Mouse (Mus musculus): ENCODE measurements around the gene Clec9a. TPM values are rescaled to one million over a fixed set of nuclear protein-coding genes. Genes with fewer than 3 reads are reported as not detected.

The Clec9a gene
- total and polyA plus RNA-seq, 3 experiments, result 0.11 TPM; not detected in 2

DNA sequence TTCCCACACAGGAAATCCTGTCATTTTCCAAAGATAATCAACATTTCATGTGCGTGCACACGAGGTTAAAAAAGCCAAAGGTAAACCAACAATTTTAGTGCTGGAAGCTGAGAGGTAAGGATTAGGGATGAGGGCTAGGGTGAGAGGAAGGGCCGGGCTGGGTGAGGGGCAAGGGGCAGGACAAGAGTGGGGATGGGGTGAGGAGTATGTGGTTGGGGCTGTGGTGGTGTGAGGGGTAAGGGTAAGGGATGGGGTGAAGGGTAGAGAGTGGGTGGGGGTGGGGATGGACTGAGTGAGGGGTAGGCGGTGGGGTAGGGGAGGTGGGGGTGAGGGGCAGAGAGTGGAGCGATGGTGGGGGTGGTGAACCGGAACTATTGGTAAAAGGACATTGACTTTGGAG lies 14.9 kb upstream of the Clec9a start:
- Histone ChIP-seq H3K4me1 (ENCODE audit: insufficient read depth, low read depth, low read length) (no peaks in the 10 kb centered on the region), H3K4me3 (ENCODE audit: low read depth, low read length) (no peak overlapping the region), H3K9me3 (replicated peaks) (no peaks in the 10 kb centered on the region), H3K36me3 (replicated peaks) (no peaks in the 10 kb centered on the region), H3K27me3 (ENCODE audit: insufficient read depth, low read length) (no peaks in the 10 kb centered on the region)
- TF ChIP-seq POLR2AphosphoS5 (IDR thresholded peaks at IDR 0.05; ENCODE audit: insufficient replicate concordance, low read depth, low read length) (no peak), GATA1 (IDR thresholded peaks at IDR 0.05; ENCODE audit: borderline replicate concordance, low read length) (no peak)
- ATAC-seq (ENCODE audit: extremely low read depth, insufficient number of reproducible peaks, low FRiP score, poor library complexity, severe bottlenecking), result no peak
- DNase-seq (ENCODE audit: low spot score), result no peak

DNA sequence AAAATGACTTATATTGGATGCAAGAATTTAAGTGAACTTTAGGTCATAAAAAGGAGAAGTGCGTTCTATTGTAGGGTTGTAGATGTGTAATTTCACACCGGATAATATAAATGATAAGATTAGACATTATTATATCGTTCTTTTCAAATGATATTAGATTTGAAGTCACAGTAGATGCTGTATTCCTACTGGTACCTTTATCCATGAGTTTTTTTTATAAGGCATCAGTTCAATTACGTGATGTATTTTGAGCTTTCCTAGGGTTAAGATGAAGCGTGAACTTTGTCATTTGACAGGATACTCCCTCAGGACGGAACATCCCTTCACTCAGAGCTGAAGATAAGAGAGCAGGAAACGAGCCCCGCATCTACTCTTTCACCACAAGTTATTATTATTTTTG lies 11.7 kb upstream of the Clec9a start, which contains the start of gene Clec1b:
Clec1b (plus strand) TSS at position 301 of the 400 bp plus-strand sequence.
- no peak within 1 kb of the TSS for H3K4me3 ChIP-seq (ENCODE audit: low read depth, low read length)
- DNase-seq (ENCODE audit: low spot score), result no peak

DNA sequence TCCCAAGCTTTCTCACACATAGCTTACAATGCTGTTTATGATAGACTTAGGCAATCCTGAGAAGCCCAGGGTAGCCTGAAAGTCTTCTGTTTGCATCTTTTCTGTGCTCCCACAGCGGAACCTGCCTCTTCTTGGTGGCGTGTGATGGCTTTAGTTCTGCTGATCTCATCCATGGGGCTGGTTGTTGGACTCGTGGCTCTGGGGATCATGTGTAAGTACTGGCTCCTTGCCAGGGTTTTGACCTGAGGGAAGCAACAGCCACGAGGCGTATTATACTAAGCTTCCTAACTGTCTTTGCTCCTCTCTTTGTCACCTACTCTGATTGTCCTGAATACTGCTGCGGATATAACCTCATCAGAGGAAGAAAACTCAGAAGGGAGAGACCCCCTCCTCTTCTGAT lies 8.7 kb upstream of the Clec9a start:
- ATAC-seq (ENCODE audit: extremely low read depth, insufficient number of reproducible peaks, low FRiP score, poor library complexity, severe bottlenecking), result no peak
- Histone ChIP-seq H3K27me3 (ENCODE audit: insufficient read depth, low read length) (no peaks in the 10 kb centered on the region), H3K4me3 (ENCODE audit: low read depth, low read length) (no peak overlapping the region)

More for the DNA sequence above, 11.7 kb upstream of the Clec9a start, which contains the start of gene Clec1b:
- no peaks in the 10 kb centered on the region for H3K27me3 ChIP-seq (ENCODE audit: insufficient read depth, low read length)
- no peaks in the 10 kb centered on the region for H3K36me3 ChIP-seq (replicated peaks)
- ATAC-seq (ENCODE audit: extremely low read depth, insufficient number of reproducible peaks, low FRiP score, poor library complexity, severe bottlenecking), result no peak
- H3K9me3 ChIP-seq (replicated peaks), result no peaks in the 10 kb centered on the region
- no peaks in the 10 kb centered on the region for H3K4me1 ChIP-seq (ENCODE audit: insufficient read depth, low read depth, low read length)
- TF ChIP-seq GATA2 (IDR thresholded peaks at IDR 0.05; ENCODE audit: borderline replicate concordance, low read depth, low read length), result no peak
- TF ChIP-seq CTCF (IDR thresholded peaks at IDR 0.05; ENCODE audit: low read depth, low read length), result no peak
- TF ChIP-seq TAL1 (conservative IDR thresholded peaks at IDR 0.05; ENCODE audit: low read depth, low read length), result no peak
- no peak for TF ChIP-seq GATA1 (IDR thresholded peaks at IDR 0.05; ENCODE audit: borderline replicate concordance, low read length)
- no peak for TF ChIP-seq POLR2AphosphoS5 (IDR thresholded peaks at IDR 0.05; ENCODE audit: insufficient replicate concordance, low read depth, low read length)

DNA sequence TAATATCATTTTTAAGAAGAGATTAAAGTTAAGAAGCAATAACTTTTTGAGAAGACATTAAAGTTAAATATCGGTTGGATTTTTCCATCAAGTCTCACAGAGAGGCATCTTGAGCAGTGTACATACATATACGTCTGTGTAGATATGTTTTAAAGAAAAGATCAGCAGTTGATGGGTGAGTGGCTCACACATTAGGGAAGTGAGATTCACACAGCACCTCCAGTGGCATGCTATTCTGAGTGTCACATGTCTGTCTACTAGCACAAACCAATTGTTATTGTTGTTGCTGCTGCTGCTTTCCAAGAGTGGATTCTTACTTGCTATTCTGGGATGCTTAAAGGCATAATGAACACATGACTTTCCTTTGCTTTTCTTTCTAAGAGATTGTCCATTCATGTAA lies 6.3 kb upstream of the Clec9a start:
- no peaks in the 10 kb centered on the region for H3K36me3 ChIP-seq (replicated peaks)
- no peaks in the 10 kb centered on the region for H3K9me3 ChIP-seq (replicated peaks)
- no peak for TF ChIP-seq GATA1 (IDR thresholded peaks at IDR 0.05; ENCODE audit: borderline replicate concordance, low read length)
- no peak overlapping the region for H3K4me3 ChIP-seq (ENCODE audit: low read depth, low read length)
- no peak for DNase-seq (ENCODE audit: low spot score)
- ATAC-seq (ENCODE audit: extremely low read depth, insufficient number of reproducible peaks, low FRiP score, poor library complexity, severe bottlenecking), result no peak
- H3K4me1 ChIP-seq (ENCODE audit: insufficient read depth, low read depth, low read length), result no peaks in the 10 kb centered on the region
- no peaks in the 10 kb centered on the region for H3K27me3 ChIP-seq (ENCODE audit: insufficient read depth, low read length)

More for the DNA sequence above, 8.7 kb upstream of the Clec9a start:
- DNase-seq (ENCODE audit: low spot score), result no peak
- no peaks in the 10 kb centered on the region for H3K36me3 ChIP-seq (replicated peaks)
- TF ChIP-seq GATA2 (IDR thresholded peaks at IDR 0.05; ENCODE audit: borderline replicate concordance, low read depth, low read length), result no peak
- no peak for TF ChIP-seq CTCF (IDR thresholded peaks at IDR 0.05; ENCODE audit: low read depth, low read length)
- TF ChIP-seq GATA1 (IDR thresholded peaks at IDR 0.05; ENCODE audit: borderline replicate concordance, low read length), result no peak
- TF ChIP-seq POLR2AphosphoS5 (IDR thresholded peaks at IDR 0.05; ENCODE audit: insufficient replicate concordance, low read depth, low read length), result no peak
- TF ChIP-seq TAL1 (conservative IDR thresholded peaks at IDR 0.05; ENCODE audit: low read depth, low read length), result no peak
- H3K4me1 ChIP-seq (ENCODE audit: insufficient read depth, low read depth, low read length), result no peaks in the 10 kb centered on the region
- no peaks in the 10 kb centered on the region for H3K9me3 ChIP-seq (replicated peaks)

DNA sequence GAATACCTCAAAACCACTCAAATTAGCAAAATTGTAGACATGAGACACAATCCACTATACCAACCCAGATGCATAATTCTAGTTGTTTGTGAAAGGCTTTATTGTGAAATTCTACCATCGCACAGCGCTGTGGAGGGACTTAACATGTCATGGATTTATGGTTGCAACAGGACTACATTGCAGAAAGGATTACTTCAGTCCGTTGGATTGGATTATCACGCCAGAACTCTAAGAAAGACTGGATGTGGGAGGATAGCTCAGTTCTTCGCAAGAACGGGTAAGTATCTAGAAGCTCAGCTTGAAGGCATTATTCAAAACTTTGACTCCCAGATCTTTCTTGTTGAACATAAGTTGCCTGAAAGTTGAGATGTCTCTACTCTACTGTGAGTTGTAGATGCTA lies 5.3 kb upstream of the Clec9a start:
- H3K4me3 ChIP-seq (ENCODE audit: low read depth, low read length), result no peak overlapping the region
- ATAC-seq (ENCODE audit: extremely low read depth, insufficient number of reproducible peaks, low FRiP score, poor library complexity, severe bottlenecking), result no peak
- no peaks in the 10 kb centered on the region for H3K36me3 ChIP-seq (replicated peaks)
- H3K4me1 ChIP-seq (ENCODE audit: insufficient read depth, low read depth, low read length), result no peaks in the 10 kb centered on the region
- no peak for TF ChIP-seq POLR2AphosphoS5 (IDR thresholded peaks at IDR 0.05; ENCODE audit: insufficient replicate concordance, low read depth, low read length)
- TF ChIP-seq GATA2 (IDR thresholded peaks at IDR 0.05; ENCODE audit: borderline replicate concordance, low read depth, low read length), result no peak
- no peak for TF ChIP-seq TAL1 (conservative IDR thresholded peaks at IDR 0.05; ENCODE audit: low read depth, low read length)
- no peak for TF ChIP-seq CTCF (IDR thresholded peaks at IDR 0.05; ENCODE audit: low read depth, low read length)
- TF ChIP-seq GATA1 (IDR thresholded peaks at IDR 0.05; ENCODE audit: borderline replicate concordance, low read length), result no peak
- no peaks in the 10 kb centered on the region for H3K27me3 ChIP-seq (ENCODE audit: insufficient read depth, low read length)
- no peaks in the 10 kb centered on the region for H3K9me3 ChIP-seq (replicated peaks)
- DNase-seq (ENCODE audit: low spot score), result no peak

DNA sequence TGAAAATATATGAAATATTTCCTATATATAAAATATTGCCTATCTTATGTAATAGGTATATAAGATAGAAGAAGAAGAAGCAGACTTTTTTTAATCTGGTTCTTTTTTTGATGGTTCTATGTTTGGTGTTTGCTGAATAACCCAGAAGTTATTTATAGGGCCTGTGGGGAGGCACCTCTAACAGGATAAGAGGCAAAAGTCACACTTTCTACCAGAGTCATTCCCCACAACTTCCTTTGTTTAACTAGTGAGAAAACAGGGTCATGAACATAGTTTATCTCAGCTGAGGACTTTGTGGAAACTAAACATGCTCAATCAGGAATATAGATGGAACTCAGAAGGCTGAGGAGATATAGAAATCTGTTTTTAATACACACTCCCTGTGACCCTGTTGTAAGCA lies 2.7 kb upstream of the Clec9a start:
- Histone ChIP-seq H3K36me3 (replicated peaks) (no peaks in the 10 kb centered on the region), H3K4me1 (ENCODE audit: insufficient read depth, low read depth, low read length) (no peaks in the 10 kb centered on the region), H3K9me3 (replicated peaks) (no peaks in the 10 kb centered on the region), H3K4me3 (ENCODE audit: low read depth, low read length) (no peak overlapping the region), H3K27me3 (ENCODE audit: insufficient read depth, low read length) (no peaks in the 10 kb centered on the region)
- TF ChIP-seq GATA2 (IDR thresholded peaks at IDR 0.05; ENCODE audit: borderline replicate concordance, low read depth, low read length) (no peak), POLR2AphosphoS5 (IDR thresholded peaks at IDR 0.05; ENCODE audit: insufficient replicate concordance, low read depth, low read length) (no peak), CTCF (IDR thresholded peaks at IDR 0.05; ENCODE audit: low read depth, low read length) (no peak), TAL1 (conservative IDR thresholded peaks at IDR 0.05; ENCODE audit: low read depth, low read length) (no peak), GATA1 (IDR thresholded peaks at IDR 0.05; ENCODE audit: borderline replicate concordance, low read length) (no peak)
- DNase-seq (ENCODE audit: low spot score), result no peak
- ATAC-seq (ENCODE audit: extremely low read depth, insufficient number of reproducible peaks, low FRiP score, poor library complexity, severe bottlenecking), result no peak

DNA sequence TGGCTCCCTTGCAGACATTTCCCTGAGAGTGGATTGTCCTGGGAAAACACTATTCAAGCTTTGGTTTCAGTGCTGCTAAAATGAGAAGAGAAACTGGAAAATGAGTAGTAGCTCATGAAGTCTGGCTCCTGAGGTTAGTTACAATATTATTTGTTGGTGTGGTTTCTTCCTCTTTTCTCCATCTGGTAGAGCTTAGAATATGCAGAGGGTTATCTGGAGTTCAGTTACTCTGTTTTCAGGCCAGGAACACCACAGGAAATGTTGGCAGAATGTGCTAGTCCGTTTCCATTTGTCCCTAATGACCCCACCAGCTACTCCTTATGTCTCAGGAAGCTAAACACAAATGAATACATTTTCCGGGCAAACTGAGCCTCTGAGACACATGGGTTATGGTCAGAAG lies 1.3 kb upstream of the Clec9a start:
- H3K4me3 ChIP-seq (ENCODE audit: low read depth, low read length), result no peak overlapping the region
- no peaks in the 10 kb centered on the region for H3K4me1 ChIP-seq (ENCODE audit: insufficient read depth, low read depth, low read length)
- ATAC-seq (ENCODE audit: extremely low read depth, insufficient number of reproducible peaks, low FRiP score, poor library complexity, severe bottlenecking) (no peak), DNase-seq (ENCODE audit: low spot score) (no peak)
- H3K9me3 ChIP-seq (replicated peaks), result no peaks in the 10 kb centered on the region
- H3K27me3 ChIP-seq (ENCODE audit: insufficient read depth, low read length), result no peaks in the 10 kb centered on the region
- TF ChIP-seq CTCF (IDR thresholded peaks at IDR 0.05; ENCODE audit: low read depth, low read length) (no peak), TAL1 (conservative IDR thresholded peaks at IDR 0.05; ENCODE audit: low read depth, low read length) (no peak), POLR2AphosphoS5 (IDR thresholded peaks at IDR 0.05; ENCODE audit: insufficient replicate concordance, low read depth, low read length) (no peak), GATA2 (IDR thresholded peaks at IDR 0.05; ENCODE audit: borderline replicate concordance, low read depth, low read length) (no peak), GATA1 (IDR thresholded peaks at IDR 0.05; ENCODE audit: borderline replicate concordance, low read length) (no peak)
- H3K36me3 ChIP-seq (replicated peaks), result no peaks in the 10 kb centered on the region
